Mouse (Mus musculus) gastrocnemius, adult 8-10 months (tissue): ENCODE results near the gene Snd1. TPM values are rescaled to one million over a fixed set of nuclear protein-coding genes. Genes with fewer than 3 reads are reported as not detected.

Experiments used
- DNase-seq, 2 experiments: peaks; one replicate each; pipeline ENCODE4 v3.0.0; 2022; ENCODE audit warnings: low spot score in 2 of 2
- total RNA-seq, 4 experiments: library from RNA; stranded (reverse); gene quantifications; 2 replicates each; pipeline ENCODE4 v1.2.4; 2022

Snd1 gene
- total RNA-seq, 4 experiments from 2014 or later, result 42.6 to 54.4 (median 50.1) TPM

DNA sequence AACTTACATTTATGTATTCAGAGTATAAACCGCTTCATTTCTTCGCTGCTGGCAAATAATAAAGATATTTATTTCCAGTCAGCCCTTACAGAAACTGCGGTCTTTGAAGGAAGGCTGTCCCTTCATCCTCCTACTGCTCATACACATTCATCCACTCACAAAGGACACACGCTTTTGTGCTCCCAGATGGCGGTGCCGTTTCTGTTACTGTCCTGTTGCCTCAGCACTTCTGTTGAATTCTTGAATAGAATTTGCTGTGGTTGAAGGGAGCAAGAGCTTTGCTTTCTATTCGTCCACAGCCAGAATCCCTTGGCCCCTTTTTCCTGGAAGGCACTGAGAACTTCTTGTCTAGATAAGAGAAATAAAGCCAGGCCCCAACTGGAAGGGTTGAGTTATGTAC, 270.9 kb downstream of the Snd1 start:
- DNase-seq, result no peak

DNA sequence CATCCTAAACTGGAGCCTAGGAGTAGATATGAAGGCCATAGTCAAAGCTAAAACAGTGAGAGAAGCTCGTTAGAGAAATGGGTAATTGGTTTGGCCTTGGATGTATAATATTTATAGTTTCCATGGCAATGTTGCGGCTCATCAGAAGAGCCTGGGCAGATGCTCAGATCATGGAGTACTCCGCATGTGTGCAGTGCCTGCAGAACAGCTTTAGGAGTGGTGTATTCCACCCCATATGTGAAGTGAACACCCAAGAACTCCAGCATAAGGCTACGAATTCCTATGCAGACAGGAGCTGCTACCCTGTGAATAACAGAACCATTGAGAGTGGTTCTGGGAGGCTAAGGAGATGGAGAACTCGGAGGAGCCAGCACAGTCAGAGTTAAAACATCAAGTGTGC, 272.1 kb downstream of the Snd1 start:
- no peak for DNase-seq

DNA sequence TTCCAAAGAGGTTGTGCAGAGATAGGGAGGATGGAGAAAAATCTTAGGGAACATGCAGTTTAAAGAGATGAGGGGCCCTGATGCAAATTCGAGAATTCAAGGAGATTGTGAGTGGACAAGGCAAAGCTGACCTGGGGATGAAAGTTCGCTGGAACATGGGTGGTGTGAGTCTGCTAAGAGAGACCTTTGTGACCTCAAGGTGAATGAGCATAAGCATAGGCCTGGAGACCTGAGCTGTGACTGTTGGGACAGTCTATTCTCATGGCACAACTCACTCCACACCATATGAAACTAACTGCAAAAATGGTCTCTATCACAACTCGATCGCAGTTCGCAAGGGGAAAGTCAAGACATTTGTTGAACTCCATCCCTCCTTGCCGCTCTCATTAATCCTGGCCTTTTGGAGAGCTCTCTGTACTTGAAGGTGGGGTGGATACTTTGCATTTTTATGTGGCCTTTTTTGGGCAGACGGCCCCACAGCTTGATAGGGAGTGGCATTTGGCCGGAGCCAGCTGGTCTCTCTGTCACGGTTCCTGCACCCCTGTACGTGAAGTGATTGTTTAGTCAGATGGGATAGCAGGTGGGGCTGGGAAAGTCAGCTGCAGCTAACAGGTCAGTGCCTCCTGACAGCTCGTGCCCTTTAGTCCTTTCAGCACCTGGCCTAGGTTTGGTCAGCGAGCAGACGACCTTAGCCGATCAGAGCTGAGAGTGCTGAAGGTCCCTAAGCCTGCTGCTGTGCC, 273.2 kb downstream of the Snd1 start:
- no peak for DNase-seq

DNA sequence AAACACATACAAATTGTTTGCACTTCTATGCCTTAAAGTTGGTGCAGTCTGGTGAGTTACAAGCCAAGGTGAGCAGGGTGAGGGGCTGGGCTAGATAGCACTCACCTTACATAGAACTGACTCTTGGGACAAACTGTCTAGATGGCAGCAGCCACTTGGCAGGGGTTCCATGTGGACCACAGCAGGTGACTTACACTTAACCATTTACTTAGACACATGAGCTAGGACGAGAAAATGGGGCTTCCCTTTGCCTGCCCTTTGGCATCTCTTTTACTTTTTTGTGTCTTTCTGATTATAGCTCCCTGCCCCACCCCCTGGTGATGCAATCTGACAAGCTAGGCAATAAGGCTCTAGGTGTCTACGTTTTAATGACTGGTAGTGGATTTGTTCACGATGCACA, 274.3 kb downstream of the Snd1 start:
- no peak for DNase-seq

DNA sequence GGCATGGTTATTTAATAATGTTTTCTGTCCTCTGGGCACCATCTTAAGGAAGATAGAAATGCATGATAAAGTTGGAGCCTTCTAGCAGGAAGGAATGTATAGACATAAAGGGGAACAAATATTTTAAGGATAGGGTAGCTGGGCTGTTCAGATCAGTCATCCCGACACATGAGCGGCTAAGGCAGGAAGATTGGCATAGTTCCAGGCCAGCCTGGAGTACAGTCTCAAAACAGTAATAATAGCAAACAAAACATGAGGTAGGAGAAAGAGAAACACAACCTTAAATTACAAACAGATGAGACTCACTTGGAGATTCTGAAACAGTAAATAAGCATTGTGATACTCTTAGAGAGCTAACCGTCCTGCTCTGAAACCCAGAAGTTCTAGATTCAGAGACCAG, 276.2 kb downstream of the Snd1 start:
- no peak for DNase-seq

DNA sequence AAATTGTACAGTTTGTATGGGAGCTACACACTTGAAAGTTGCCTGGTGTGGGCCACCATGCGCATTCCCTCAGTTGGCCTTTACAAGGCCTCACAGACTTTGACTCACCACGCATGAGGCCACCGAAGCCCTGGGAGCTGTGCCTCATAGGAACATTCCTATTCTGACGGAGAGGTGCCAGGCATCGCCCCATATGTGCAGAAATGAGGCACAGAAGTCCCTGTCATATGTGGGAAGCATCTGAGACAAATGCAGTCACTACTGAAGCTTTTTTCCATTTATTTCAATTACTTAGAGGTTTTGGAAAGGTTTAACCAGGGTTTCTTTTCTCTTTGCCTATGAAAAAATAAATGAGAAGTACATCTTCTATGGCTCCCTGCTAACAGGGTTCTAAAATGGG, 278.3 kb downstream of the Snd1 start:
- DNase-seq, result no peak

DNA sequence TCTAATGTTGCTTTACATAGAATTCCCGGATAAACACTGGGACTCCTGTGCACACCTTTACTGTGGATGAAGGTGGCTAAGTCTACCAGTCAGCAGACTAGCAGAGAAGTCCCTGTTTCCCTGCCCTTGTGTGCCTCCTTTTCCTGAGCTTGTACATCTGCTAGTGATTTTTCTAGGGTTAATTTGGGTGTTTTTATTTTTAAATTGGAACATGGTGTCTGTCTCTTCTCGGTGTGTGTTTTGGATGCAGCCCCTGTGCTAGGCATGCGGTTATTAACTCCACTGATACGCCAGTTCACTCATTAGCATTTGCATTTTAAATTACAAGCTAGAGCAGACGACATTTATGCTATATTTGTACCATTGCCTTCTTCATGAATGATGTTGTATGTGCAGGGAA, 278.7 kb downstream of the Snd1 start:
- no peak for DNase-seq

DNA sequence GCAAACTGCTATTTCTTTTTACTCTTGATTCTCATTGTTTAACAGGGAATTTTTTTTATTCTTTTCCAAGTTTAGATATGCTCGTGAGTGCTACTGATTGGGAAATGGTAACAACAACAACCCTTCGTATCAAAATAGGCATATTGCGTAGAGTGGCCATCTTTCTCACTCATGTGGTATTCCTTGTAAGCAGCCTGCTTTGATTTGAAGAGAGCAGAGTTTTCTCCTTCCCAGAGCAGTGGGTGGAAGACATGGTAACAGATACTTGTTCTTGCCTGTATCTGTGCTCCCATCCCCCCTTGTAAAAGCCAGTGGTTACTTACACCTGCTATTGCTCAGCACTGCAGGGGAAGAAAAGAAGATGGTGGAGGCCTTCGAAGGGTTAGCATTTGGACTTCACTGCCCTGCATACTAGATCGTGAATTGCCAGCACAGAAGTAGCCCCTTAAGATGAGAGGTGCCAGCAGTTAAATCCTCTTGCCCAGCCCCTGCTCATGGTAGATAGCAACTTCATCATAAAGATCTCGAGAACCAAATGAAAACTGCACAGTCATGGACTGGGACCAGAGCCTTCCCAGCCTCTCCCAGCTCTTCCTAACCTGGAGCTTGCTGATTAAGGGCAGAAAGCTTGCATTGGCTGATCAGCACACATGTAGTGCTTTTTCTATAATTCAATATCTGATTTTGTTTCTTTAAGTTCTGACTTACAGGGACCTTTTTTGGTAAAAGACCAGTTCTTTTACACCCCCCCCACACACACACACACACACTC, 279.4 kb downstream of the Snd1 start:
- no peak for DNase-seq

DNA sequence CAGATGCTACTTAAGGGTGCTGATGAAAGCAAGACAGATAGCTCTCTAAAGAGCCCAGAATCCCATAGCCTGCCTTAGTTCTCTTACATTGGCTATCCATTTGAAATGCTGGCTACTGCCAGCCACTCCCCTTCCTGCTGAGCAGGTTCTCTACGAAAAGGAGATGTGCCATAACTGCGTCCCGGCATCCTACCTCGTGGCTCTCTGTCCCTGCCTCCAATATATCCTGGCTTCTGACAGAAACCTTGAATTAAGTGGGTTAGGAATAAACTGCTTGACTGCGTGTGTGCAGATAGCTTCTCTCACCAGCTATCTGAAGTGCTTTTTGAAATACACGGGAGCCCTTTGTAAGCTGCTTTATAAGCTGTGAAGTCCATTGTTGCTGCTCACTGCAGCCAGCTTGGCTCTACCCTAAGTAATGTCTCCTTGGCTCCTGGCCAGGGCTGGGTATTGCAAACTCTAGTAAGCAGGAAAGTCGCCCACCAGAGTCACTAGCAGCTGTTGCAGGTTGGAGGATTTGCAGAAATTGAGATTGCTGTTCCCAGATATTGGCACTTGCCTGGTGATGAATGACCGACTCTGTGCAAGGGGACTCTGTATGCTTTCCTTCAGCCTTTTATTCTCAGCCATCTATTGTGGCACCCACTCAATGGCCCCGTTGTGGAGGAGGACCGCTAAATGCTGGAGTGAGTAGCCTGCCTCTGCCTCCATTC, 281.5 kb downstream of the Snd1 start:
- DNase-seq, result no peak

DNA sequence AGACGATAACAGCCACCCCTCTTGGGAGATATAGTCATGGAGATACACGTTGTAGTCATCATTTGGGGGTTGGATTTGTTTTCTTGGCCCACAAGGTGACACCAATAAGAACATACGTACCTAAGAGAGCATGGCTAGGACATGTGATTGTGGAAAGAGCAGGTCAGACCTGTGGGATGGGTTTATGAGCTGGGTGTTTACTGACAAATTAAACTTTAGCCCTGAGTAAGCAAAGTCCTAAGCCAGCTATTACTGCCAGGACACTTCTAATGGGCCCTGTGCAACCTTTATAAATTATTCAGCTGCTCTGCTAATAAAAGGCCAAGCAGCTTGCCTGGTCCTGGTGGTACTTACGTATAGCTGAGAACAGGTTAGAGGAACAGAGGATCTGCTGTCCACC, 283.4 kb downstream of the Snd1 start:
- DNase-seq, result no peak

DNA sequence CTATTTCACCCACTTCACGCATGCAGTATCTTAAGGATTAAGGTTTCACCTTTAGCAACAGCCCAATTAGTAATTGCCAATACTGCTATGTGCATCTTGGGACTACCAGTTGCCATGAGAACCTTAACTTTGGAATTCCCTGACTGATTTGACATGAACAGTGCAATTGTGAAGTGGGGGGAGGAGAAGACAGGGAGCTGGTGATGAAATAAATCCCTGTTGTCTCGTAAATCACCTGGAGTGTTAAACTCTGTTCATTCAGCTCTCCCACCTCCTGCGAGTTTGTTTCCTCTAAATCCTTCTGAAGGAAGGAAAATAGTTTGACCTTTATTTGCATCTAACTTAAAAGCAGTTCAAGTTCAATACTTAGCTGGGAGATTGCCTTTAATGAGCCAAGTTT, 286.8 kb downstream of the Snd1 start:
- DNase-seq, result no peak

DNA sequence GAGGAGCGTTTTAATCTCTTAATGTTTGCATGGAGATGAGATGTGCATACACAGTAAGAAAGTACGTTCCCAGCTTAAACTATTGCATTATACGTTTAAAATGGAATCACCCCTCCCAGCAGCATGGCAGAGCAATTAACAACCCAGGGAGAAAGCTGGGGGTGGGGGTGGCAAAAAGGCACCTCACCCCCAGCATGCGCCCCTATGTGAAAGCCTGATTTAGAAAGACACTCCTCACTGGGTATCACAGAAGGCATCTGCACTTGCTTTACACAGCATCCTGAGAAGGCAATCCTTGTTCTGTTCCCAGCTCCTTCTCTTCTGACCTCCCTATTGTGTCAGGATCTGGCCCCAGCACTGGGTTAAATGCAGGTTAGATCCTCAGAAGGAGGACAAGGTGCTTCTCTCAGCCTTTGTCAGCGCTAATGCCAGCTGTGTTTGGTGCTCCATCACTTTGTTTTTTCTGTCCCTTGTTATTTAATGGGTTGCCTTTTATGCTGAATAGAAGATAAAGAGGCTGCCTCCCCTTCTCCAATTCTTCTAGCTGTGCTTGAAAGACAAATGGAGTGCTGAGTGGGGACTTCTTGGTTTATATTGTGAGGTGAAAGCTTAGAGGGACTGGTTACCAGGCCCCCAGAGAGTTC, 287.3 kb downstream of the Snd1 start:
- DNase-seq, result no peak

DNA sequence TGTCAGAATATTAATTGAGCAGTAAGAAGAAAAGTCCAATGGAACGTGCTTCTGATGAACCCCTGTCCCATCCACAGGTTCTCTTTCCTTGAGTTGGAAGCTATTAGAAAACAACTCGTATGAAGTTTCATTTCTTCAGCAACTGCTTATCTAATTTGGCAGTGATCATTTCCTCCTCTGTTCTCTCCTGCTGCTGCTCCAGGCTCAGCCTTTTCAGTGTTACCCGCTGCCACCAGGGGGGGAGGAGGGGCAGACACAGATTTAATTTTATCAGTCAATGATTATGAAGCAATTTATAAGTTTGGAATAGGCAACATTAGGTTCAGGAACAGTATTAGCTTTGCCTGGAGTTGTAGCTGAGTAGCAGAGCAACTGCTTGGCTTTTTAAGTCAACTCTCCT, 291.7 kb downstream of the Snd1 start:
- DNase-seq, result no peak

DNA sequence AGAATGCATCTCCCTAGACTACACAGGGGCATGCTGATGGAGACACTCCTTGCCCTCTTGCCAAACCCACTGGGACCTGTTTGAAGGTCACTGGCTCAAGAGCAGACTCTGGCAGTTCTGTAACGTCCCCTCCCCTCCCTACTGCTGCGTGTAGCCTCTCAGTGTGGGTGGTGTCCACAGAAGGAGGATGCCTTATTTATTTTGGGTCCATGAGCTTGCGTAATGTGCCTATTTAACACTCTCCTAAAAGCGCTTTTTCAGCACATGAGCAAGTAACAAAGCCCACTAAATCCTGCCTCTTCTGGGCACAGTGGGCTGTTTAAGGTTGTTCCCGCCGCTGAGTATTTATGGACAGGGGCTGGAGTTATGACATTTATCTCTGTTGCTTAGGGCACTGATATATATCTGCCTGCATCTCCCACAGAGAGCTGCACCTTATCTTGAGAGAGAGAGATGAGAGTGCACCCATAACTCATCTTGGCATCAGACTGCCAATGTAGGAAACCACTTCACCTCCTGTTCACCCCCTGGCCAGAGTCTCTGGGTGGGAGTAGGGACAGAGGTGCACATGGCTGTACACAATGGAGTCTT, 293.0 kb downstream of the Snd1 start:
- no peak for DNase-seq

DNA sequence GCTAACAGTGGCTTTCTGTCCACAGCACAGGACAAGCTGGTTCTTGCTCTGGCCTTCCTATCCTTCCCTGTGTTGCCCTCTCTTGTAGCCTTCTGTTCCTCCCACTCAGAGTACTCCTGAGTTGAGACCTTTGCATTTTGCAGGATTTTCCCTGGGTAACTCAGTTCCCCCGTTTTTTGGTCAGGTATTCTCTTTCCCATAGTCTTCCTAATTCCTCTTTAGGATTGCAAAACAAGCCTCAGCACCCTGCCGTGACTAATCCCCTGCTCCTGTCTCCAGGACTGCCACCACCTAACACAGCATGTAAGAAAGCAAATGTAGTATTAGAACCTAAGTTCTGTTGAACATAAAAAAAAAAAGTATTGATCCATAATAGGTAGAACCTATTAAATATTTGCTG, 296.4 kb downstream of the Snd1 start:
- no peak for DNase-seq

DNA sequence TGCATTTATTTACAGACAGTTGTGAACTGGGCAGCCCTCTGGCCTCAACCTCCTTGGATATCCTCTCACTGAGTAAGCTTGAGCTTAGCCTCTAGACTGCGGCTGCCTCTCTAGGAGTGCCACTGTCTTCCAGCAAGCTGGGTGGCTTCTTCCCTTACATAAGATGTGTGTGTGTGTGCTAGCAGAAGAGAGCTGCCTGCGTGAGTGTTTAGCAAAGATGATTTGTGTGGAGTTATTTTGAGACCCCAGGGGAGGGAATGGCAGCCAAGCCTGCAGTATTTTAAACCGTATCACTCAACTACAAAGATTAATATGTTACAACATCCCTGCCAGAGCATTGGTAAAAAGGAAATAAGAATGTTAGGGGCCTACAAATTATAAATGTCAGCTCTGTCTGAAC, 306.8 kb downstream of the Snd1 start:
- DNase-seq, result peak in 1 of 2 experiments; percentile 7

DNA sequence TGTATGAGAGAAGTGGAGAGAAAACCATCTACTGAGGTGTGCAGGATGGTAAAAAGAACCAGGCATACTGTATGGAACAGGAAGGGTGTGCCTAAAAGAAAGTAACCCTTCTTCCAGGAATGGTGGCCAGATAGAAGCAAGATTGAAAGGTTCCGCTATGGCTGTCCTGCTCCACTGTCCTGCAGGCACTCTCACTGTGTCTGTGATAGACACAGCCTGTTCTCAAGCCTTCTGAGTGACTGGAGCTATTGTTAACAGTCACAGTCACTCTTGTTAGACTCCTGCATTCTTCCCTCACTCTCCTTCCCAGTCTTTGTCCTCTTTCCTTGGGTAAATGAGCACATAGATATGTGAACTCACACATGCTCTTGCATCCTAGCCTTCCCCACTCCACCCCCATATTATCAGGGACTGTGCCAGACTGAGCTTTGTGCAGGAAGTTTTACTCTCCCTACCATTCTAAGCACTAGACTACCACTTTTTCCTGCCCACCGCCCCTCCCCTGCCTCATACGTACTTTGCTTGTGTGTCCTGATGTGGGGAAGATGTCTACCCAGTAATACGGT, 308.2 kb downstream of the Snd1 start:
- no peak for DNase-seq

DNA sequence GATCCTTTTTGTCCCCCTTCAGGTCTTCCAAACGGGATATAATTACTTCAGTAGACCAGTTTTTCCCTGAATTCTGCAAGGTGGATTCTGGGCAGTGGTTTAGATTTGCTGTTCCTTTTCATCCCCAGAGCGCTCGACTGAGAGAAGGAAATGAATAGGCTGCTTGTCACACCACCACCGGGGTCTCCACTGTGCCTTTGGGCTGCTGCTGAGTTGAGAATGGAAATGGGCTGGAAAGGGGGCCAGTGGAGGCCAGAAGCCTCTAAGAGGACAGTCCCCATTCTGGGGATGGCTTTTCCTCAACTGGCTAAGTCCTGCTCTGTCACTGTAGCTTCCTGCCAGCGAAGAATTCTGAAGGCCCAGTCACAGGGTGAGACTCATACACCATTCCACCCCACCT, 309.0 kb downstream of the Snd1 start:
- no peak for DNase-seq

DNA sequence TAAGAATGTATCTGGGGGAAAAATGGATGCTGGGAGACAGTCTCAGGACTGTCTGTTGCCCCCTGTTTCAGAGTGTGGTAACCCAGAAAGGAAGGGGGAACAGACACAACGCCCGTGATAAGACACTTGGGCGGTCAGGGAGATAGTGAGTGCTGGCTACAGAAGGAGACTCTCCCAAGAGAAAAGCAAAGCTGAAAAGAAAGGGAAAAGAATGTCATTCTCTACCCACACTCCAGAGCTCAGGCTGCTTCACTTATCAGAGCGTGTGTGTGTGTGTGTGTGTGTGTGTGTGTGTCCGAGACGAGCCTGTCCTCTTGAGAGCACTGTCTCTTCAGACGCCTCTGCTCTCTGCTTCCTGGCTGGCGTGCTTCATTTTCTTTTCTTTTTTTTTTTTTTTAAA, 310.8 kb downstream of the Snd1 start:
- DNase-seq, result no peak

DNA sequence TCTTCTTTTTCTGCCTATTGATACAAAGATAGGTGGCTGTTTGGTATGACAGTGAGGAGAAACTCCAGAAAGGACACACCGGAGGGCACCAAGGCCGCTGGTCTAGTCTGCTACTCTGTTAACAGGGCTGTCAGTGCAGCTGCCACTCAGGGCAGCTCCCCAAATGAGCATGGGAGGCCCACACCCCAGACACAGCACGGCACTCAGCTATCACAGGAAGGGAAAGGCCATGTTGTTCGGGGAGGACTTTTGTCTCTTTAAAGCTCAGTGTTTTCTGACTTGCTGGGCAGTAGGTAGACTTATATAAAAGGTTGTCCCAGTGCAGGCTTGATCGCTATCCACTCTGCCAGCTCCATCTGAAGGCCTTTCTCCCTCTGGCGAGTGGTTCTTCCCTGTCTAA, 312.2 kb downstream of the Snd1 start:
- DNase-seq, result no peak

DNA sequence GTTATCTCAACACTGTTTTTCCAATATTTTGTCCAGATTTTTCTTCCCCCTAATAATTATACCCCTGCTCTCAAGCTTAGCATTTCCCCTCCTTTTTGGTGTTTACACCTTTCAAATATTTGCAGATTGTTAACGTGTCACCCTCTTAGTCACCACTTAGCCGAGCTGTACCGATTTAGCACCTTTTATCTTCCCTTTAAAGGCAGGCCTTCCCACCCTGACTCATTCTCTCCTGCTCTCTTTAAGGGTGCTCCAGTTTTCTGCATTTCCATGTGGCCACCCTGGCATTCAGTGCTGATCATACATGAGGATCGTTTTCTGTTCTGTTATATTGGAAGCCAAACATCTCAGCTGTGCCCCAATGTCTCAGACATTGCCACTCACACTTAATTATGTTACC, 314.7 kb downstream of the Snd1 start:
- DNase-seq, result no peak
